Mouse (Mus musculus): ENCODE measurements at regions not wholly inside any gene's neighbourhood (a gene's known extent, or its start where the extent isn't known, plus 50 kb on each side); places are given as distances from the start of the nearest gene placed in this dataset.

DNA sequence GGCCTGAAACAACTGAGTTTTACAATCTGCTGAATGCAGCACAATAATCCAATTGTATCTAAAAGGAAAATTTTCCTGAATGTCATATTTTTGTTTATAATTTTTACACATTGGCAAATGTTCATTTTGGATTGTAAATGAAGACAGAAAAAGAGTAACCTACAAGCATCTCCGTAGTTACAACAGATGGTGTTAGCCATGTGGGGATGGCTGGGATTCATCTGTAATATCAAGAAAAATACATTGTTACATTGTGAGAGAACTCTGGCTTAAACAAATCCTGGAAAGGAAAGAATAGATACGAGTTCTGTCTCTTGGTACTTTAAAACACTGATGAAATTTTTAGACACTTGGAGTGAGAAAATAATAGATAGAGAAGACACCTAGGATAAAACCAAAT lies 1106.0 kb downstream of the Grm8 start:
- DNase-seq, result no peak

- DNase-seq, result no peak
Observed at GRCm38 (mm10) chr6:27028377-27028776, 1106.6 kb downstream of the Grm8 start.

DNA sequence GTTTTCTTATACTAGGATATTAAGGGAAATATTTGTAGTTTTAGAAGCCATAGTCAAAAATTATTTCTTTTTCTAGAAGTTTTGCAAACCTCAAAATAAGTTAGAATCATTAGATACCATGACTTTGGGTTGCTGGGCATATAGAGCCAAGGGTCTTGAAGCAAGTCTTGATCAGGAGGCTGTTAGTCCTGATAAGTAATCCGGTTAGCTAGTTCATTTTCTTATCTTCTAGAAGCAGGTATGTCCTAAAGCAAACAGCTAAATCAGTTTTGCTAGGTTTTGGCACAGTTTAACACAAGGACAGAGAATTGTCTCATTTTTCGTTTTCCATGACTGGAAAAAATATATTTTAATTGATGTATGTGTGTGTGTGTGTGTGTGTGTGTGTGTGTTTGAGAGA lies 1113.3 kb downstream of the Grm8 start:
- no peak for DNase-seq

GRCm38 (mm10) chr6:27014475-27014874 lies 1120.5 kb downstream of the Grm8 start:
- no peak for DNase-seq

GRCm38 (mm10) chr6:26976613-26977012 lies 1158.4 kb downstream of the Grm8 start:
- peak; percentile 6 for DNase-seq

DNA sequence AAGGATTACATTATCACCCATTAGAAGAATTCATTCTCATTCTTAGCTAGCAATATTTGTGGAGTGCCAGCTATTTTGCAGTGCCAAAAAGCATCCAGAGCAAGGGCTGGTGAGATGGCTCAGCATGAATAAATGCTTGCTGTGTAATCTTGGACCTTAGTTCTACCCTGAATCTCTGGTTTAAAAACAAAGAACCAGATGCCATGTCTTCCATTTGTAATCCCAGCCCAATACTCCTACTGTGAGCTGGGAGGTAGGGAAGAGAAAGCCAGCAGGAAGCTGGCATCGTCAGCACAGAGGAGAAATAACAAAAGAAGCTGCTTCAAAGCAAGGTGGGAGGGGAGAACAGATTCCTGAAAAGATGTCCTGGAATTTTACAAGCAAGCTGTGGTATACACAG lies 1140.1 kb upstream of the Pot1a start:
- DNase-seq, result no peak

All from retina, postnatal 1 day (tissue).